Mouse (Mus musculus): ENCODE results near the gene Lipm. TPM values are rescaled to one million over a fixed set of nuclear protein-coding genes. Genes with fewer than 3 reads are reported as not detected.

Lipm gene
- polyA plus RNA-seq, 1 experiment, result not detected

GRCm38 (mm10) chr19:34151909-34152308 lies 51.2 kb downstream of the Lipm start:
- Histone ChIP-seq H3K4me3 (ENCODE audit: insufficient read depth, low read depth, low read length) (no peak overlapping the region), H3K4me1 (ENCODE audit: control insufficient read depth, insufficient read depth, low read length) (no peaks in the 10 kb centered on the region), H3K27ac (ENCODE audit: insufficient read depth, low read depth, low read length) (no peak overlapping the region)
- WGBS, result 76% methylated on average over 1 of the region's 1 CpGs
- TF ChIP-seq POLR2A (IDR thresholded peaks at IDR 0.05; ENCODE audit: insufficient read depth, low read depth, low read length) (no peak), CTCF (IDR thresholded peaks at IDR 0.05; ENCODE audit: insufficient read depth, low read depth, low read length) (no peak)

DNA sequence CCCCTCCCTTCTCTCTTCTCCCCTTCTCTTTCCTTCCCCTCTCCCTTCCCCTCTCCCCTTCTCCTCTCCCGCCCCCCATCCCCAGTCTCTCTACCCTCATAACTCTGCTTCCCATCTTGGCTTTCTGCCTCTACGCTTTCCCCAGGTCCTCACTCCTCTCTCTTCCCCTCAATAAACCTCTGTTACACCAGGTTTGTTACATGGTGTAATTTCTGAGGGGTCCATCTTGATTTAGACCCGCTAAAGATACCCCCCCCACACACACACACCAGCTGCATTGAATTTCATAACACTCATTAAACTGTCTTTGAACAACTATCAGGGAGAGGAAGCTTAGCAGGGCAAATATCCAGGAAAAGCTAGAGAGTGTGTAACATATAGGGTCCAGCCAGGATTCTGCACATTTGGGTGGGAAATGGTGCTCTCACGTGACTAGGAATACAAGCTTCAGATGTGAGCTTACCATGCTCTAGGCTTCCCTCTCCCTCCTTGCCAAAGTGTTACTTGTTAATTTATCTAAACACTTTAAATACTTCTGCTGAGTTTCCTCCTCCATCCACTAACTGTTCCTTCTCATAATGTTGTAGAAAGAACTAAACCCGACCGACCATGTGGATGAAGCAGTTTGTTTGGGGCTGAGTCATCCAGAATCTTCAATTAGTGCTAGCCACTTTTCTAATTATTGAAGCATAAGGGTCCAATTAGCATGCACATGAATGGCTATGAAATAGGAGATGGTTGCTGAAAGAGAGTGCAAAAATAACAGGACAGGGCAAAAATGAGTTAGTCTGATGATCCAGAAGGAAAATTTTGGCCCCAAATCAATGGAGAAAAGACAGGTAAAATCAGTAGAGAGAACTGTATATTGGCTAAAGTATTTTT lies 52.8 kb downstream of the Lipm start:
- H3K27ac ChIP-seq (ENCODE audit: insufficient read depth, low read depth, low read length), result no peak overlapping the region
- 49% methylated on average over 6 of the region's 6 CpGs for WGBS

GRCm38 (mm10) chr19:34162693-34163092 lies 62.0 kb downstream of the Lipm start:
- H3K27ac ChIP-seq (ENCODE audit: insufficient read depth, low read depth, low read length), result no peak overlapping the region
- H3K4me3 ChIP-seq (ENCODE audit: insufficient read depth, low read depth, low read length), result no peak overlapping the region
- 90% methylated on average over 5 of the region's 5 CpGs for WGBS
- TF ChIP-seq CTCF (IDR thresholded peaks at IDR 0.05; ENCODE audit: insufficient read depth, low read depth, low read length) (no peak), POLR2A (IDR thresholded peaks at IDR 0.05; ENCODE audit: insufficient read depth, low read depth, low read length) (no peak)
- H3K4me1 ChIP-seq (ENCODE audit: control insufficient read depth, insufficient read depth, low read length), result no peaks in the 10 kb centered on the region

More for the DNA sequence above, 52.8 kb downstream of the Lipm start:
- H3K4me3 ChIP-seq (ENCODE audit: insufficient read depth, low read depth, low read length), result no peak overlapping the region
- no peaks in the 10 kb centered on the region for H3K4me1 ChIP-seq (ENCODE audit: control insufficient read depth, insufficient read depth, low read length)
- TF ChIP-seq CTCF (IDR thresholded peaks at IDR 0.05; ENCODE audit: insufficient read depth, low read depth, low read length) (no peak), POLR2A (IDR thresholded peaks at IDR 0.05; ENCODE audit: insufficient read depth, low read depth, low read length) (no peak)

- 88% methylated on average over 5 of the region's 5 CpGs for WGBS
- TF ChIP-seq CTCF (IDR thresholded peaks at IDR 0.05; ENCODE audit: insufficient read depth, low read depth, low read length) (no peak), POLR2A (IDR thresholded peaks at IDR 0.05; ENCODE audit: insufficient read depth, low read depth, low read length) (no peak)
- no peak within 1 kb of the TSS for H3K27ac ChIP-seq (ENCODE audit: insufficient read depth, low read depth, low read length)
- no peaks in the 10 kb centered on the region for H3K4me1 ChIP-seq (ENCODE audit: control insufficient read depth, insufficient read depth, low read length)
- H3K4me3 ChIP-seq (ENCODE audit: insufficient read depth, low read depth, low read length), result no peak within 1 kb of the TSS
Measured at GRCm38 (mm10) chr19:34165891-34166290, 65.2 kb downstream of the Lipm start, which contains the start of gene Ankrd22. TSS of gene Ankrd22 (minus strand) at chr19:34166053.

DNA sequence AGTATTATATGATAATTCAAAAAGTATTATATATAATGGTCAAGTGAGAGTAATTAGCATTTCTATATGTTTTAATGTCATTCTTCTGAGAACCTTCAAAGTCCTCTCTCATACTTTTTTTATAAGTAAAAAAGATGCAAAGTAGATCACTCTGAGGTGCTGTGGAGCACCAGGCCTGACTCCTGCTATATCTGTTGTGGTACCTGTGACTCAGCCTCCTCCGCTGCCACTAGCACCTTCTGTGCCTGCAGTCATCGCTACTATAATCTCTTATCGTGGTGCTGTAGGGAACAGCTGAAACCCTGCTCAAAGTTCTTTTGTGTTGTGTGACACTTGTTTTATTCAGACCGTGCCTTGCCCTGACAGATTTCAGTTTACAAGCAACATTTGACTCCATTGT lies 65.7 kb downstream of the Lipm start:
- H3K4me1 ChIP-seq (ENCODE audit: control insufficient read depth, insufficient read depth, low read length), result no peaks in the 10 kb centered on the region
- WGBS, result 76% methylated on average over 4 of the region's 4 CpGs
- TF ChIP-seq POLR2A (IDR thresholded peaks at IDR 0.05; ENCODE audit: insufficient read depth, low read depth, low read length) (no peak), CTCF (IDR thresholded peaks at IDR 0.05; ENCODE audit: insufficient read depth, low read depth, low read length) (no peak)

GRCm38 (mm10) chr19:34167896-34168661 lies 67.3 kb downstream of the Lipm start:
- TF ChIP-seq POLR2A (IDR thresholded peaks at IDR 0.05; ENCODE audit: insufficient read depth, low read depth, low read length) (no peak), CTCF (IDR thresholded peaks at IDR 0.05; ENCODE audit: insufficient read depth, low read depth, low read length) (no peak)
- no peak overlapping the region for H3K27ac ChIP-seq (ENCODE audit: insufficient read depth, low read depth, low read length)
- WGBS, result 48% methylated on average over 7 of the region's 7 CpGs
- H3K4me1 ChIP-seq (ENCODE audit: control insufficient read depth, insufficient read depth, low read length), result no peaks in the 10 kb centered on the region
- no peak overlapping the region for H3K4me3 ChIP-seq (ENCODE audit: insufficient read depth, low read depth, low read length)

More for the DNA sequence above, 65.7 kb downstream of the Lipm start:
- Histone ChIP-seq H3K4me3 (ENCODE audit: insufficient read depth, low read depth, low read length) (no peak overlapping the region), H3K27ac (ENCODE audit: insufficient read depth, low read depth, low read length) (no peak overlapping the region)

- Histone ChIP-seq H3K27ac (ENCODE audit: insufficient read depth, low read depth, low read length) (no peak overlapping the region), H3K4me1 (ENCODE audit: control insufficient read depth, insufficient read depth, low read length) (no peaks in the 10 kb centered on the region), H3K4me3 (ENCODE audit: insufficient read depth, low read depth, low read length) (no peak overlapping the region)
- TF ChIP-seq CTCF (IDR thresholded peaks at IDR 0.05; ENCODE audit: insufficient read depth, low read depth, low read length) (no peak), POLR2A (IDR thresholded peaks at IDR 0.05; ENCODE audit: insufficient read depth, low read depth, low read length) (no peak)
Measured at GRCm38 (mm10) chr19:34169121-34169520, 68.4 kb downstream of the Lipm start.

GRCm38 (mm10) chr19:34171167-34171566 lies 70.4 kb downstream of the Lipm start:
- H3K27ac ChIP-seq (ENCODE audit: insufficient read depth, low read depth, low read length), result no peak overlapping the region
- WGBS, result 86% methylated on average over 3 of the region's 3 CpGs
- TF ChIP-seq POLR2A (IDR thresholded peaks at IDR 0.05; ENCODE audit: insufficient read depth, low read depth, low read length), result no peak
- TF ChIP-seq CTCF (IDR thresholded peaks at IDR 0.05; ENCODE audit: insufficient read depth, low read depth, low read length), result no peak
- H3K4me3 ChIP-seq (ENCODE audit: insufficient read depth, low read depth, low read length), result no peak overlapping the region
- H3K4me1 ChIP-seq (ENCODE audit: control insufficient read depth, insufficient read depth, low read length), result no peaks in the 10 kb centered on the region

Other genes with a start within 250 kb of the Lipm start
- not detected in 2 replicates for gene Lipf, start 139.7 kb upstream of the Lipm start, polyA plus RNA-seq (2012; ENCODE audit: insufficient read depth, insufficient read length, low replicate concordance, missing spikeins)
- gene Lipk, start 92.6 kb upstream of the Lipm start, polyA plus RNA-seq (2012; ENCODE audit: insufficient read depth, insufficient read length, low replicate concordance, missing spikeins), result not detected in 2 replicates
- gene Lipn, start 33.6 kb upstream of the Lipm start, polyA plus RNA-seq (2012; ENCODE audit: insufficient read depth, insufficient read length, low replicate concordance, missing spikeins), result not detected in 2 replicates
- gene Ankrd22, start 65.1 kb downstream of the Lipm start, polyA plus RNA-seq (2012; ENCODE audit: insufficient read depth, insufficient read length, low replicate concordance, missing spikeins), result not detected in 2 replicates
- not detected in 2 replicates for gene Stambpl1, start 91.3 kb downstream of the Lipm start, polyA plus RNA-seq (2012; ENCODE audit: insufficient read depth, insufficient read length, low replicate concordance, missing spikeins)
- gene Acta2, start 154.7 kb downstream of the Lipm start, polyA plus RNA-seq (2012; ENCODE audit: insufficient read depth, insufficient read length, low replicate concordance, missing spikeins), result not detected in 2 replicates
- not detected in 2 replicates for gene Fas, start 189.7 kb downstream of the Lipm start, polyA plus RNA-seq (2012; ENCODE audit: insufficient read depth, insufficient read length, low replicate concordance, missing spikeins)